Mouse (Mus musculus) midbrain, embryonic 11.5 days (tissue): ENCODE measurements around the gene Mdh2. TPM values are rescaled to one million over a fixed set of nuclear protein-coding genes. Genes with fewer than 3 reads are reported as not detected.

Experiments
- ATAC-seq: fragments of 200-750 bp; cut with Nextera tagmentation; 2 replicates; pipeline ENCODE4 v1.8.0; 2017; ENCODE audit warnings: moderate TSS enrichment, moderate library complexity; ENCODE audit not compliant: low FRiP score
- DNase-seq: peaks from one replicate; pipeline ENCODE4 v3.0.0; 2015; ENCODE audit warnings: low spot score; ENCODE audit errors: missing footprints
- H3K27ac ChIP-seq: fragments of 300-500 bp; sonication (generic); 2 replicates; pipeline ENCODE4 v1.5.1; 2014; ENCODE audit warnings: low read depth, low read length
- H3K27me3 ChIP-seq: fragments of 300-500 bp; sonication (generic); 2 replicates; pipeline ENCODE4 v1.6.1; 2014; ENCODE audit warnings: mild to moderate bottlenecking, low read length, moderate library complexity, mixed read lengths; ENCODE audit not compliant: control insufficient read depth, insufficient read depth
- H3K36me3 ChIP-seq: fragments of 300-500 bp; sonication (generic); 2 replicates; pipeline ENCODE4 v1.6.1; 2014; ENCODE audit warnings: mild to moderate bottlenecking, low read length, moderate library complexity, mixed read lengths; ENCODE audit not compliant: control insufficient read depth, insufficient read depth
- H3K4me1 ChIP-seq: fragments of 300-500 bp; sonication (generic); 2 replicates; pipeline ENCODE4 v1.6.1; 2014; ENCODE audit warnings: low read length; ENCODE audit not compliant: control insufficient read depth, insufficient read depth
- H3K4me2 ChIP-seq: fragments of 300-500 bp; sonication (generic); 2 replicates; pipeline ENCODE4 v1.6.1; 2014; ENCODE audit warnings: mild to moderate bottlenecking, moderate library complexity
- H3K4me3 ChIP-seq: fragments of 300-500 bp; sonication (generic); 2 replicates; pipeline ENCODE4 v1.5.1; 2014; ENCODE audit warnings: low read depth, low read length
- H3K9ac ChIP-seq: fragments of 300-500 bp; sonication (generic); 2 replicates; pipeline ENCODE4 v1.6.1; 2014; ENCODE audit warnings: low read length
- H3K9me3 ChIP-seq: fragments of 300-500 bp; sonication (generic); 2 replicates; pipeline ENCODE4 v1.6.1; 2016; ENCODE audit warnings: low read length; ENCODE audit not compliant: control insufficient read depth
- WGBS: fragments of 180-500 bp; shearing (Covaris S2); extraction: QIAGEN DNeasy Blood & Tissue Kit; methylation state at CpG from one replicate; pipeline ENCODE4 v1.1.7; 2014; 5-methylcytosine and 5-hydroxymethylcytosine counted together
- polyA plus RNA-seq: library from polyadenylated mRNA; unstranded; fragments of >200 nt; fragmentation: Nextera tagmentation; extraction: Ambion mirVana; gene quantifications from 2 replicates; pipeline ENCODE4 v1.2.1, GENCODE M21; 2014

Gene Mdh2
- polyA plus RNA-seq, 1 experiment from 2014 or later: 562 TPM

- 7% methylated on average over 5 of the region's 5 CpGs for WGBS
- H3K4me2 ChIP-seq: peak overlapping the region; percentile 34
- no peaks in the 10 kb centered on the region for H3K9me3 ChIP-seq
- H3K4me3 ChIP-seq: 0 out of 2 replicates have a peak overlapping the region, but pooled peaks have one; percentile 5
- peaks cover 9% of the 10 kb centered on the region; the same call in 1 of the 2 replicates for H3K4me1 ChIP-seq
- DNase-seq: no peak
- peaks cover 20% of the 10 kb centered on the region for H3K36me3 ChIP-seq
- H3K27me3 ChIP-seq: no peaks in the 10 kb centered on the region
- H3K27ac ChIP-seq: peak overlapping the region; percentile 84
- H3K9ac ChIP-seq: peak overlapping the region; percentile 38
- ATAC-seq: no peak
These were observed 16.5 kb downstream of the Mdh2 start for GRCm38 (mm10) chr5:135794859-135795181.

- DNase-seq: peak; percentile 66
- 41% methylated on average over 4 of the region's 4 CpGs for WGBS
- no peak overlapping the region for H3K4me3 ChIP-seq
- peaks cover 6% of the 10 kb centered on the region for H3K4me1 ChIP-seq
- no peak overlapping the region for H3K27ac ChIP-seq
- no peaks in the 10 kb centered on the region for H3K36me3 ChIP-seq
- no peak for ATAC-seq
- H3K4me2 ChIP-seq: no peak overlapping the region
- H3K9me3 ChIP-seq: no peaks in the 10 kb centered on the region
- H3K27me3 ChIP-seq: no peaks in the 10 kb centered on the region
- H3K9ac ChIP-seq: no peak overlapping the region
These were observed 21.5 kb downstream of the Mdh2 start for GRCm38 (mm10) chr5:135799746-135800145.

GRCm38 (mm10) chr5:135800927-135801326, 22.6 kb downstream of the Mdh2 start:
- no peak for DNase-seq
- WGBS: 0% methylated on average over 6 of the region's 6 CpGs
- H3K36me3 ChIP-seq: no peaks in the 10 kb centered on the region

GRCm38 (mm10) chr5:135802641-135803040, 24.4 kb downstream of the Mdh2 start:
- ATAC-seq: no peak
- H3K36me3 ChIP-seq: no peaks in the 10 kb centered on the region
- H3K9me3 ChIP-seq: no peaks in the 10 kb centered on the region
- H3K27me3 ChIP-seq: no peaks in the 10 kb centered on the region
- no peak overlapping the region for H3K4me3 ChIP-seq
- no peak overlapping the region for H3K9ac ChIP-seq
- no peak overlapping the region for H3K27ac ChIP-seq
- 94% methylated on average over 8 of the region's 8 CpGs for WGBS
- DNase-seq: no peak
- H3K4me2 ChIP-seq: no peak overlapping the region
- peaks cover 8% of the 10 kb centered on the region; the same call in 1 of the 2 replicates for H3K4me1 ChIP-seq

More at GRCm38 (mm10) chr5:135800927-135801326, 22.6 kb downstream of the Mdh2 start:
- Histone ChIP-seq H3K4me2 (no peak overlapping the region), H3K27me3 (no peaks in the 10 kb centered on the region), H3K9ac (no peak overlapping the region), H3K4me3 (no peak overlapping the region), H3K9me3 (no peaks in the 10 kb centered on the region), H3K4me1 (peaks cover 2% of the 10 kb centered on the region; the same call in 1 of the 2 replicates), H3K27ac (no peak overlapping the region)
- peak; percentile 73 for ATAC-seq

GRCm38 (mm10) chr5:135803135-135803534, 24.9 kb downstream of the Mdh2 start:
- ATAC-seq (no peak), DNase-seq (peak; percentile 73)
- Histone ChIP-seq H3K4me3 (no peak overlapping the region), H3K27me3 (no peaks in the 10 kb centered on the region), H3K4me1 (peaks cover 8% of the 10 kb centered on the region; the same call in 1 of the 2 replicates), H3K9me3 (no peaks in the 10 kb centered on the region), H3K9ac (no peak overlapping the region), H3K27ac (no peak overlapping the region), H3K36me3 (no peaks in the 10 kb centered on the region), H3K4me2 (no peak overlapping the region)
- 65% methylated on average over 4 of the region's 4 CpGs for WGBS

- Histone ChIP-seq H3K9ac (no peak overlapping the region), H3K9me3 (no peaks in the 10 kb centered on the region), H3K27ac (no peak overlapping the region), H3K27me3 (no peaks in the 10 kb centered on the region), H3K4me1 (peaks cover 8% of the 10 kb centered on the region; the same call in 1 of the 2 replicates), H3K4me3 (no peak overlapping the region), H3K36me3 (no peaks in the 10 kb centered on the region), H3K4me2 (no peak overlapping the region)
- ATAC-seq (no peak), DNase-seq (no peak)
- WGBS: 82% methylated on average over 4 of the region's 4 CpGs
These were observed 25.4 kb downstream of the Mdh2 start for GRCm38 (mm10) chr5:135803676-135804075.

- Histone ChIP-seq H3K4me1 (peaks cover 8% of the 10 kb centered on the region; the same call in 1 of the 2 replicates), H3K9me3 (no peaks in the 10 kb centered on the region), H3K27ac (no peak overlapping the region), H3K27me3 (no peaks in the 10 kb centered on the region), H3K36me3 (no peaks in the 10 kb centered on the region), H3K4me3 (no peak overlapping the region), H3K4me2 (no peak overlapping the region), H3K9ac (no peak overlapping the region)
- no peak for DNase-seq
- WGBS: 73% methylated on average over 2 of the region's 2 CpGs
- no peak for ATAC-seq
These were observed 26.5 kb downstream of the Mdh2 start for GRCm38 (mm10) chr5:135804735-135805134.

GRCm38 (mm10) chr5:135806555-135807262, 28.4 kb downstream of the Mdh2 start, which contains the start of gene Srrm3:
Srrm3 (plus strand) TSS chr5:135806890.
- DNase-seq: peak; percentile 99
- Histone ChIP-seq H3K27me3 (no peaks in the 10 kb centered on the region), H3K4me2 (peak within 1 kb of the TSS; percentile 47), H3K4me3 (peak within 1 kb of the TSS; percentile 48), H3K9me3 (no peaks in the 10 kb centered on the region), H3K36me3 (no peaks in the 10 kb centered on the region), H3K9ac (peak within 1 kb of the TSS; percentile 63), H3K4me1 (peaks cover 6% of the 10 kb centered on the region; the same call in 1 of the 2 replicates), H3K27ac (peak within 1 kb of the TSS; percentile 25; the same call in 1 of the 2 replicates)
- WGBS: 5% methylated on average over 29 of the region's 29 CpGs
- peak; percentile 76 for ATAC-seq

GRCm38 (mm10) chr5:135807263-135807637, 29.0 kb downstream of the Mdh2 start:
- ATAC-seq: peak; percentile 42; the same call in 1 of the 2 replicates

More at GRCm38 (mm10) chr5:135807263-135807637, 29.0 kb downstream of the Mdh2 start:
- Histone ChIP-seq H3K9ac (peak overlapping the region; percentile 63), H3K4me2 (peak overlapping the region; percentile 47), H3K27ac (no peak overlapping the region), H3K27me3 (no peaks in the 10 kb centered on the region), H3K4me3 (peak overlapping the region; percentile 48), H3K36me3 (no peaks in the 10 kb centered on the region), H3K4me1 (peaks cover 6% of the 10 kb centered on the region; the same call in 1 of the 2 replicates), H3K9me3 (no peaks in the 10 kb centered on the region)
- WGBS: 54% methylated on average over 3 of the region's 3 CpGs
- DNase-seq: no peak
